Mouse (Mus musculus) limb, embryonic 12.5 days (tissue): ENCODE data around the gene Pla2g4f. TPM values are rescaled to one million over a fixed set of nuclear protein-coding genes. Genes with fewer than 3 reads are reported as not detected.

Experiments used
- ATAC-seq: fragments of 200-750 bp; cut with Nextera tagmentation; 2 replicates; pipeline ENCODE4 v1.8.0; 2017; ENCODE audit warnings: low read depth, moderate TSS enrichment; ENCODE audit not compliant: insufficient number of reproducible peaks, insufficient read depth, low FRiP score, low TSS enrichment
- H3K27ac ChIP-seq: fragments of 300-500 bp; sonication (generic); 2 replicates; pipeline ENCODE4 v1.5.1; 2016; ENCODE audit warnings: mild to moderate bottlenecking, moderate library complexity
- H3K27me3 ChIP-seq: fragments of 300-500 bp; sonication (generic); 2 replicates; pipeline ENCODE4 v1.6.1; 2016; ENCODE audit warnings: mild to moderate bottlenecking, moderate library complexity
- H3K36me3 ChIP-seq: fragments of 300-500 bp; sonication (generic); 2 replicates; pipeline ENCODE4 v1.6.1; 2016; ENCODE audit warnings: mild to moderate bottlenecking, moderate library complexity
- H3K4me1 ChIP-seq: fragments of 300-500 bp; sonication (generic); replicated peaks from 2 replicates; pipeline ENCODE4 v1.6.1; 2016
- H3K4me2 ChIP-seq: fragments of 300-500 bp; sonication (generic); 2 replicates; pipeline ENCODE4 v1.6.1; 2016; ENCODE audit warnings: mild to moderate bottlenecking, moderate library complexity
- H3K4me3 ChIP-seq: fragments of 300-500 bp; sonication (generic); replicated peaks from 2 replicates; pipeline ENCODE4 v1.5.1; 2016; ENCODE audit warnings: mild to moderate bottlenecking
- H3K9ac ChIP-seq: fragments of 300-500 bp; sonication (generic); replicated peaks from 2 replicates; pipeline ENCODE4 v1.6.1; 2016; ENCODE audit warnings: mild to moderate bottlenecking, moderate library complexity
- H3K9me3 ChIP-seq: fragments of 300-500 bp; sonication (generic); 2 replicates; pipeline ENCODE4 v1.6.1; 2016; ENCODE audit warnings: mild to moderate bottlenecking, moderate library complexity
- WGBS: fragments of 180-500 bp; shearing (Covaris S2); methylation state at CpG from one replicate; pipeline ENCODE4 v1.1.7; 2016; 5-methylcytosine and 5-hydroxymethylcytosine counted together
- polyA plus RNA-seq: library from polyadenylated mRNA; unstranded; fragments of >200 nt; fragmentation: Nextera tagmentation; extraction: Ambion mirVana; gene quantifications from 2 replicates; pipeline ENCODE4 v1.2.1, GENCODE M21; 2016

Gene Pla2g4f
- polyA plus RNA-seq, 1 experiment from 2014 or later: 0.23 TPM

GRCm38 (mm10) chr2:120279961-120280360 is 34.0 kb downstream of the Pla2g4f start:
- H3K4me2 ChIP-seq: no peak overlapping the region
- no peaks in the 10 kb centered on the region for H3K27me3 ChIP-seq
- WGBS: 19% methylated on average over 8 of the region's 8 CpGs
- H3K4me1 ChIP-seq: no peaks in the 10 kb centered on the region
- no peaks in the 10 kb centered on the region for H3K36me3 ChIP-seq
- no peaks in the 10 kb centered on the region for H3K9me3 ChIP-seq
- no peak overlapping the region for H3K4me3 ChIP-seq
- no peak for ATAC-seq
- H3K27ac ChIP-seq: no peak overlapping the region
- no peak overlapping the region for H3K9ac ChIP-seq

GRCm38 (mm10) chr2:120276951-120277350 is 37.0 kb downstream of the Pla2g4f start:
- WGBS: 70% methylated on average over 4 of the region's 4 CpGs
- H3K4me3 ChIP-seq: no peak overlapping the region
- H3K36me3 ChIP-seq: no peaks in the 10 kb centered on the region
- ATAC-seq: no peak
- no peaks in the 10 kb centered on the region for H3K9me3 ChIP-seq
- H3K27me3 ChIP-seq: no peaks in the 10 kb centered on the region
- no peak overlapping the region for H3K27ac ChIP-seq
- no peak overlapping the region for H3K9ac ChIP-seq
- no peak overlapping the region for H3K4me2 ChIP-seq
- no peaks in the 10 kb centered on the region for H3K4me1 ChIP-seq

- Histone ChIP-seq H3K4me3 (peak overlapping the region; percentile 21), H3K4me2 (peak overlapping the region; percentile 53), H3K27ac (no peak overlapping the region), H3K27me3 (0 out of 2 replicates have a peak, but pooled peaks cover 4% of the 10 kb centered on the region), H3K4me1 (0 out of 2 replicates have a peak, but pooled peaks cover 5% of the 10 kb centered on the region), H3K9me3 (no peaks in the 10 kb centered on the region), H3K9ac (no peak overlapping the region), H3K36me3 (no peaks in the 10 kb centered on the region)
- ATAC-seq: no peak; the same call in 1 of the 2 replicates
- WGBS: 0% methylated on average over 9 of the region's 9 CpGs
These were observed 45.3 kb downstream of the Pla2g4f start for GRCm38 (mm10) chr2:120268635-120269034.

- Histone ChIP-seq H3K9me3 (no peaks in the 10 kb centered on the region), H3K9ac (no peak overlapping the region), H3K4me3 (no peak overlapping the region), H3K27ac (no peak overlapping the region), H3K36me3 (no peaks in the 10 kb centered on the region), H3K27me3 (0 out of 2 replicates have a peak, but pooled peaks cover 4% of the 10 kb centered on the region), H3K4me1 (0 out of 2 replicates have a peak, but pooled peaks cover 5% of the 10 kb centered on the region), H3K4me2 (no peak overlapping the region)
- ATAC-seq: no peak
- WGBS: 52% methylated on average over 6 of the region's 6 CpGs
These were observed 48.4 kb downstream of the Pla2g4f start for GRCm38 (mm10) chr2:120265523-120265922.

GRCm38 (mm10) chr2:120264858-120265257 is 49.1 kb downstream of the Pla2g4f start:
- H3K4me1 ChIP-seq: 0 out of 2 replicates have a peak, but pooled peaks cover 5% of the 10 kb centered on the region
- H3K27me3 ChIP-seq: 0 out of 2 replicates have a peak, but pooled peaks cover 4% of the 10 kb centered on the region
- 51% methylated on average over 10 of the region's 10 CpGs for WGBS
- no peaks in the 10 kb centered on the region for H3K9me3 ChIP-seq
- no peak overlapping the region for H3K27ac ChIP-seq
- no peak overlapping the region for H3K4me3 ChIP-seq
- H3K4me2 ChIP-seq: no peak overlapping the region
- ATAC-seq: no peak
- no peak overlapping the region for H3K9ac ChIP-seq
- H3K36me3 ChIP-seq: no peaks in the 10 kb centered on the region

GRCm38 (mm10) chr2:120262876-120263275 is 51.1 kb downstream of the Pla2g4f start:
- 35% methylated on average over 1 of the region's 1 CpGs for WGBS
- no peaks in the 10 kb centered on the region for H3K36me3 ChIP-seq
- no peak for ATAC-seq
- H3K4me1 ChIP-seq: no peaks in the 10 kb centered on the region
- H3K9ac ChIP-seq: no peak overlapping the region
- no peak overlapping the region for H3K27ac ChIP-seq
- H3K27me3 ChIP-seq: 0 out of 2 replicates have a peak, but pooled peaks cover 4% of the 10 kb centered on the region
- H3K9me3 ChIP-seq: no peaks in the 10 kb centered on the region
- H3K4me2 ChIP-seq: no peak overlapping the region
- no peak overlapping the region for H3K4me3 ChIP-seq

- Histone ChIP-seq H3K4me1 (no peaks in the 10 kb centered on the region), H3K27ac (no peak overlapping the region), H3K9me3 (no peaks in the 10 kb centered on the region), H3K9ac (no peak overlapping the region), H3K4me3 (no peak overlapping the region), H3K4me2 (no peak overlapping the region), H3K27me3 (no peaks in the 10 kb centered on the region), H3K36me3 (no peaks in the 10 kb centered on the region)
- ATAC-seq: no peak
- whole genome bisulfite sequencing: 73% methylated on average over 3 of the region's 3 CpGs
These were observed 52.6 kb downstream of the Pla2g4f start for GRCm38 (mm10) chr2:120261346-120261745.

GRCm38 (mm10) chr2:120256259-120256658 is 57.7 kb downstream of the Pla2g4f start:
- Histone ChIP-seq H3K27me3 (no peaks in the 10 kb centered on the region), H3K4me2 (no peak overlapping the region), H3K4me1 (no peaks in the 10 kb centered on the region), H3K4me3 (no peak overlapping the region), H3K9me3 (no peaks in the 10 kb centered on the region), H3K27ac (no peak overlapping the region), H3K9ac (no peak overlapping the region), H3K36me3 (no peaks in the 10 kb centered on the region)
- ATAC-seq: no peak

GRCm38 (mm10) chr2:120252644-120253043 is 61.3 kb downstream of the Pla2g4f start:
- no peaks in the 10 kb centered on the region for H3K4me1 ChIP-seq
- H3K4me2 ChIP-seq: no peak overlapping the region
- no peaks in the 10 kb centered on the region for H3K36me3 ChIP-seq
- no peak overlapping the region for H3K4me3 ChIP-seq
- no peak for ATAC-seq
- H3K9ac ChIP-seq: no peak overlapping the region
- WGBS: 92% methylated on average over 6 of the region's 6 CpGs
- no peaks in the 10 kb centered on the region for H3K9me3 ChIP-seq
- H3K27ac ChIP-seq: no peak overlapping the region
- no peaks in the 10 kb centered on the region for H3K27me3 ChIP-seq

Other genes with a start within 250 kb of the Pla2g4f start
- gene Ehd4, start 159.6 kb downstream of the Pla2g4f start, polyA plus RNA-seq: 27.9 and 28.2 TPM in 2 replicates
- 0.06 TPM in 1 of 2 replicates, not detected in the other for gene Pla2g4e, start 68.8 kb downstream of the Pla2g4f start, polyA plus RNA-seq
- gene Pla2g4d, start 25.0 kb downstream of the Pla2g4f start, polyA plus RNA-seq: 0.14 and 0.18 TPM in 2 replicates
- gene Vps39, start 39.0 kb upstream of the Pla2g4f start, polyA plus RNA-seq: 28.5 and 30.1 TPM in 2 replicates
- 7.2 and 8.4 TPM in 2 replicates for gene Ganc, start 89.7 kb upstream of the Pla2g4f start, polyA plus RNA-seq
- gene Tmem87a, start 89.9 kb upstream of the Pla2g4f start, polyA plus RNA-seq: 9.5 and 10.4 TPM in 2 replicates
- gene Capn3, start 141.9 kb upstream of the Pla2g4f start, polyA plus RNA-seq: 1.9 and 2.7 TPM in 2 replicates
- gene Zfp106, start 249.7 kb upstream of the Pla2g4f start, polyA plus RNA-seq: 61.8 and 62.4 TPM in 2 replicates